Mouse (Mus musculus): Measurements from ENCODE around the gene Ip6k1.

- TF ChIP-seq CTCF (conservative IDR thresholded peaks at IDR 0.05; ENCODE audit: insufficient read depth, insufficient read length, low read depth, low read length) (no peak), POLR2A (IDR thresholded peaks at IDR 0.05; ENCODE audit: low read depth, low read length) (no peak)
Measured at GRCm38 (mm10) chr9:107974491-107975171, 27.7 kb upstream of the Ip6k1 start.
